Mouse (Mus musculus) right cerebral cortex, postnatal 4 days (tissue): ENCODE results near the gene Wdr92.

Experiments
- DNase-seq: peaks from one replicate; pipeline ENCODE4 v3.0.0-alpha.2; 2022

Gene Wdr92

GRCm38 (mm10) chr11:17181807-17182206 lies at the start of gene Wdr92:
TSS of gene Wdr92 (plus strand) at chr11:17182107.
- DNase-seq = no peak

GRCm38 (mm10) chr11:17135638-17136037 lies 46.3 kb upstream of the Wdr92 start:
- no peak for DNase-seq

GRCm38 (mm10) chr11:17138306-17139033 lies 43.4 kb upstream of the Wdr92 start:
- DNase-seq = no peak

GRCm38 (mm10) chr11:17158858-17159737 lies 22.8 kb upstream of the Wdr92 start, which contains the start of gene Ppp3r1:
TSS of gene Ppp3r1 (plus strand) at chr11:17159263.
- peak; percentile 97 for DNase-seq

GRCm38 (mm10) chr11:17159738-17160241 lies 22.1 kb upstream of the Wdr92 start:
- DNase-seq = peak; percentile 53

GRCm38 (mm10) chr11:17160242-17160641 lies 21.7 kb upstream of the Wdr92 start:
- peak; percentile 25 for DNase-seq

- no peak for DNase-seq
Observed at GRCm38 (mm10) chr11:17163956-17164355, 18.0 kb upstream of the Wdr92 start.

GRCm38 (mm10) chr11:17166627-17167026 lies 15.3 kb upstream of the Wdr92 start:
- no peak for DNase-seq

GRCm38 (mm10) chr11:17169262-17169661 lies 12.6 kb upstream of the Wdr92 start:
- no peak for DNase-seq

GRCm38 (mm10) chr11:17170938-17171729 lies 10.8 kb upstream of the Wdr92 start:
- no peak for DNase-seq

GRCm38 (mm10) chr11:17172300-17172699 lies 9.6 kb upstream of the Wdr92 start:
- DNase-seq = no peak

GRCm38 (mm10) chr11:17176638-17177037 lies 5.3 kb upstream of the Wdr92 start:
- no peak for DNase-seq

GRCm38 (mm10) chr11:17180753-17181152 lies 1.2 kb upstream of the Wdr92 start:
- DNase-seq = no peak

- DNase-seq = no peak
Observed at GRCm38 (mm10) chr11:17183165-17183564, 1.3 kb downstream of the Wdr92 start.

GRCm38 (mm10) chr11:17187649-17188048 lies 5.7 kb downstream of the Wdr92 start:
- DNase-seq = no peak

- DNase-seq = no peak
Observed at GRCm38 (mm10) chr11:17188786-17189185, 6.9 kb downstream of the Wdr92 start.

- no peak for DNase-seq
Observed at GRCm38 (mm10) chr11:17192151-17192844, 10.4 kb downstream of the Wdr92 start.

GRCm38 (mm10) chr11:17199170-17199569 lies 17.3 kb downstream of the Wdr92 start:
- no peak for DNase-seq

GRCm38 (mm10) chr11:17199840-17200501 lies 18.1 kb downstream of the Wdr92 start:
- no peak for DNase-seq

GRCm38 (mm10) chr11:17200936-17201335 lies 19.0 kb downstream of the Wdr92 start:
- no peak for DNase-seq

- no peak for DNase-seq
Observed at GRCm38 (mm10) chr11:17202481-17202880, 20.6 kb downstream of the Wdr92 start.
